Mouse (Mus musculus) intestine, postnatal 0 days (tissue): Measurements from ENCODE around the gene Rtn4r. TPM values are rescaled to one million over a fixed set of nuclear protein-coding genes. Genes with fewer than 3 reads are reported as not detected.
A peak's percentile ranks its signal among the peaks of the same experiment; 100 is the strongest.

ENCODE experiments used
- ATAC-seq: fragments of 200-750 bp; cut with Nextera tagmentation; 2 replicates; pipeline ENCODE4 v1.8.0; 2017; ENCODE audit warnings: mild to moderate bottlenecking, moderate TSS enrichment, moderate library complexity
- H3K27ac ChIP-seq: fragments of 300-500 bp; sonication (generic); 2 replicates; pipeline ENCODE4 v1.5.1; 2014; ENCODE audit warnings: mild to moderate bottlenecking, low read depth, low read length, moderate library complexity
- H3K27me3 ChIP-seq: fragments of 300-500 bp; sonication (generic); replicated peaks from 2 replicates; pipeline ENCODE4 v1.6.1; 2014; ENCODE audit warnings: low read length, mixed read lengths; ENCODE audit not compliant: control insufficient read depth, insufficient read depth
- H3K36me3 ChIP-seq: fragments of 300-500 bp; sonication (generic); 2 replicates; pipeline ENCODE4 v1.6.1; 2014; ENCODE audit warnings: mild to moderate bottlenecking, moderate library complexity; ENCODE audit not compliant: control insufficient read depth, insufficient read depth
- H3K4me1 ChIP-seq: fragments of 300-500 bp; sonication (generic); replicated peaks from 2 replicates; pipeline ENCODE4 v1.6.1; 2014; ENCODE audit warnings: antibody characterized with exemption, low read length, mixed read lengths; ENCODE audit not compliant: control insufficient read depth, insufficient read depth
- H3K4me2 ChIP-seq: fragments of 300-500 bp; sonication (generic); replicated peaks from 2 replicates; pipeline ENCODE4 v1.6.1; 2014; ENCODE audit warnings: low read depth, mild to moderate bottlenecking, moderate library complexity
- H3K4me3 ChIP-seq: fragments of 300-500 bp; sonication (generic); 2 replicates; pipeline ENCODE4 v1.5.1; 2014; ENCODE audit warnings: low read depth, low read length
- H3K9ac ChIP-seq: fragments of 300-500 bp; sonication (generic); 2 replicates; pipeline ENCODE4 v1.6.1; 2014; ENCODE audit warnings: mild to moderate bottlenecking, low read depth, low read length
- H3K9me3 ChIP-seq: fragments of 300-500 bp; sonication (generic); 2 replicates; pipeline ENCODE4 v1.6.1; 2016; ENCODE audit warnings: mixed run types; ENCODE audit not compliant: control insufficient read depth
- CTCF ChIP-seq: sonication (generic); IDR thresholded peaks from 2 replicates; pipeline ENCODE4 v1.5.1; 2016; ENCODE audit warnings: low read depth, mild to moderate bottlenecking, control low read depth, antibody characterized with exemption, moderate library complexity
- WGBS: fragments of 180-500 bp; shearing (Covaris S2); extraction: QIAGEN DNeasy Blood & Tissue Kit; methylation state at CpG from one replicate; pipeline ENCODE4 v1.1.7; 2014; 5-methylcytosine and 5-hydroxymethylcytosine counted together
- polyA plus RNA-seq: library from polyadenylated mRNA; unstranded; fragments of >200 nt; fragmentation: Nextera tagmentation; extraction: Ambion mirVana; gene quantifications from 2 replicates; pipeline ENCODE4 v1.2.1, GENCODE M21; 2015

Rtn4r gene
- polyA plus RNA-seq, 1 experiment from 2014 or later, result 1.9 TPM

GRCm38 (mm10) chr16:18103808-18104207 lies 23.6 kb upstream of the Rtn4r start:
- Histone ChIP-seq H3K9ac (no peak overlapping the region), H3K9me3 (no peaks in the 10 kb centered on the region), H3K27me3 (no peaks in the 10 kb centered on the region), H3K27ac (no peak overlapping the region), H3K36me3 (no peaks in the 10 kb centered on the region), H3K4me2 (no peak overlapping the region), H3K4me1 (no peaks in the 10 kb centered on the region), H3K4me3 (no peak overlapping the region)
- no peak for TF ChIP-seq CTCF
- ATAC-seq, result no peak
- 45% methylated on average over 6 of the region's 6 CpGs for WGBS

- peak; percentile 94 for TF ChIP-seq CTCF
- Histone ChIP-seq H3K9ac (no peak overlapping the region), H3K27me3 (no peaks in the 10 kb centered on the region), H3K9me3 (peaks cover 4% of the 10 kb centered on the region; the same call in 1 of the 2 replicates), H3K27ac (no peak overlapping the region), H3K4me2 (no peak overlapping the region), H3K36me3 (no peaks in the 10 kb centered on the region), H3K4me1 (no peaks in the 10 kb centered on the region), H3K4me3 (no peak overlapping the region)
- 50% methylated on average over 5 of the region's 5 CpGs for WGBS
- ATAC-seq, result peak; percentile 68
These were observed 19.0 kb upstream of the Rtn4r start for GRCm38 (mm10) chr16:18108221-18108966.

DNA sequence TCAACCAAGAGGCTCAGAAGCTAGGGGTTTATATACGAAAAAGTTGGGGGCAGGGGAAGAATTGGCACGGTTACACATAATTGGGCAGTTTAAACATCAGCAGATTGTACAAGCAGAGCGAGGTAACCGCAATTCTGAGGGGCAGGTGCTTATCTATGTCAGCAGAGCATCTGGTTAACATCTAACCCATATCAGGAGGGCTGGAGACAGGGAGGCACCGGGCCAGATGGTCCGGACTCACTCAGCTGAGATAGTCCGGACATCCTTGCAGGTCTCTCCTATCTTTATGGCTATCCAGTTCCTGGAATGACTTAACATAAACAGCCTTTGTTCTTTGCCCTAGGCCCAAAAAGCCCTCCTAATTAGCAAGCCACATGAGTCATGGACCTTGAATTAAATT lies 16.4 kb upstream of the Rtn4r start:
- Histone ChIP-seq H3K27me3 (no peaks in the 10 kb centered on the region), H3K27ac (no peak overlapping the region), H3K4me2 (no peak overlapping the region), H3K9me3 (peaks cover 4% of the 10 kb centered on the region; the same call in 1 of the 2 replicates), H3K36me3 (no peaks in the 10 kb centered on the region), H3K4me3 (no peak overlapping the region), H3K9ac (no peak overlapping the region), H3K4me1 (no peaks in the 10 kb centered on the region)
- ATAC-seq, result no peak
- 62% methylated on average over 7 of the region's 7 CpGs for WGBS
- no peak for TF ChIP-seq CTCF

- no peak overlapping the region for H3K4me3 ChIP-seq
- no peak overlapping the region for H3K27ac ChIP-seq
- WGBS, result 83% methylated on average over 4 of the region's 4 CpGs
- H3K4me2 ChIP-seq, result no peak overlapping the region
- H3K4me1 ChIP-seq, result no peaks in the 10 kb centered on the region
- no peak overlapping the region for H3K9ac ChIP-seq
- H3K36me3 ChIP-seq, result no peaks in the 10 kb centered on the region
- TF ChIP-seq CTCF, result no peak
- no peaks in the 10 kb centered on the region for H3K9me3 ChIP-seq
- H3K27me3 ChIP-seq, result no peaks in the 10 kb centered on the region
- no peak for ATAC-seq
These were observed 11.0 kb upstream of the Rtn4r start for GRCm38 (mm10) chr16:18116467-18116866.

- ATAC-seq, result no peak
- 66% methylated on average over 3 of the region's 3 CpGs for WGBS
- Histone ChIP-seq H3K9ac (no peak overlapping the region), H3K4me1 (no peaks in the 10 kb centered on the region), H3K27me3 (no peaks in the 10 kb centered on the region), H3K4me3 (no peak overlapping the region), H3K27ac (no peak overlapping the region), H3K9me3 (no peaks in the 10 kb centered on the region), H3K36me3 (no peaks in the 10 kb centered on the region), H3K4me2 (no peak overlapping the region)
- no peak for TF ChIP-seq CTCF
These were observed 9.2 kb upstream of the Rtn4r start for GRCm38 (mm10) chr16:18118285-18118684.

- Histone ChIP-seq H3K36me3 (no peaks in the 10 kb centered on the region), H3K9ac (no peak overlapping the region), H3K4me1 (no peaks in the 10 kb centered on the region), H3K4me2 (no peak overlapping the region), H3K27ac (no peak overlapping the region), H3K27me3 (no peaks in the 10 kb centered on the region), H3K4me3 (no peak overlapping the region), H3K9me3 (no peaks in the 10 kb centered on the region)
- TF ChIP-seq CTCF, result peak; percentile 89
- 22% methylated on average over 8 of the region's 8 CpGs for WGBS
- ATAC-seq, result 0 out of 2 replicates have a peak, but pooled peaks have one; percentile 41
These were observed 8.3 kb upstream of the Rtn4r start for GRCm38 (mm10) chr16:18119031-18119730.
